Mouse (Mus musculus) heart, postnatal 0 days (tissue): Measurements from ENCODE around the gene Ccdc86. TPM values are rescaled to one million over a fixed set of nuclear protein-coding genes. Genes with fewer than 3 reads are reported as not detected.

Experiments used
- ATAC-seq: fragments of 200-750 bp; cut with Nextera tagmentation; 2 replicates; pipeline ENCODE4 v1.8.0; 2017; ENCODE audit warnings: low read depth, moderate number of reproducible peaks, moderate library complexity; ENCODE audit not compliant: insufficient read depth
- DNase-seq: peaks from one replicate; pipeline ENCODE4 v3.0.0-alpha.2; 2016; ENCODE audit warnings: low spot score
- H3K27ac ChIP-seq: fragments of 300-500 bp; sonication (generic); 2 replicates; pipeline ENCODE4 v1.5.1; 2014; ENCODE audit warnings: low read depth, mild to moderate bottlenecking
- H3K27me3 ChIP-seq: fragments of 300-500 bp; sonication (generic); 2 replicates; pipeline ENCODE4 v1.6.1; 2014; ENCODE audit warnings: low read length, mixed read lengths; ENCODE audit not compliant: control insufficient read depth, insufficient read depth
- H3K36me3 ChIP-seq: fragments of 300-500 bp; sonication (generic); replicated peaks from 2 replicates; pipeline ENCODE4 v1.6.1; 2014; ENCODE audit warnings: low read length, mixed read lengths; ENCODE audit not compliant: control insufficient read depth, insufficient read depth
- H3K4me1 ChIP-seq: fragments of 300-500 bp; sonication (generic); 2 replicates; pipeline ENCODE4 v1.6.1; 2014; ENCODE audit warnings: antibody characterized with exemption; ENCODE audit not compliant: control insufficient read depth, insufficient read depth
- H3K4me2 ChIP-seq: fragments of 300-500 bp; sonication (generic); 2 replicates; pipeline ENCODE4 v1.6.1; 2014; ENCODE audit warnings: low read depth, mild to moderate bottlenecking, low read length, moderate library complexity
- H3K4me3 ChIP-seq: fragments of 300-500 bp; sonication (generic); 2 replicates; pipeline ENCODE4 v1.5.1; 2014; ENCODE audit warnings: low read depth, low read length
- H3K9ac ChIP-seq: fragments of 300-500 bp; sonication (generic); replicated peaks from 2 replicates; pipeline ENCODE4 v1.6.1; 2014; ENCODE audit warnings: low read depth, low read length, mixed read lengths
- H3K9me3 ChIP-seq: fragments of 300-500 bp; sonication (generic); replicated peaks from 2 replicates; pipeline ENCODE4 v1.6.1; 2016; ENCODE audit warnings: low read length; ENCODE audit not compliant: control insufficient read depth
- CTCF ChIP-seq: IDR thresholded peaks from 2 replicates; pipeline ENCODE4 v1.5.1; 2016; ENCODE audit warnings: antibody characterized with exemption, control low read depth, low read depth
- EP300 ChIP-seq: IDR thresholded peaks from 2 replicates; pipeline ENCODE4 v1.6.1; 2016; ENCODE audit warnings: antibody characterized with exemption, low read depth
- WGBS: fragments of 180-500 bp; shearing (Covaris S2); extraction: QIAGEN DNeasy Blood & Tissue Kit; methylation state at CpG from one replicate; pipeline ENCODE4 v1.1.7; 2014; 5-methylcytosine and 5-hydroxymethylcytosine counted together
- polyA plus RNA-seq: library from polyadenylated mRNA; unstranded; fragments of >200 nt; fragmentation: Nextera tagmentation; extraction: Ambion mirVana; gene quantifications from 2 replicates; pipeline ENCODE4 v1.2.1, GENCODE M21; 2015
- total RNA-seq: library from RNA; depleted of rRNA; stranded (reverse); fragments of >200 nt; gene quantifications from 2 replicates; pipeline ENCODE4 v1.2.3, GENCODE M21; 2014; ENCODE audit warnings: low replicate concordance; rRNA removed

Ccdc86 gene
- total and polyA plus RNA-seq, 2 experiments from 2014 or later = 8.7 to 12.4 TPM

GRCm38 (mm10) chr19:10896849-10897248, 52.2 kb downstream of the Ccdc86 start:
- no peaks in the 10 kb centered on the region for H3K27me3 ChIP-seq
- H3K9ac ChIP-seq = peak overlapping the region; percentile 96
- TF ChIP-seq EP300 (no peak), CTCF (no peak)
- peaks cover 43% of the 10 kb centered on the region for H3K36me3 ChIP-seq
- peak overlapping the region; percentile 90 for H3K4me2 ChIP-seq
- ATAC-seq (peak; percentile 25; the same call in 1 of the 2 replicates), DNase-seq (peak; percentile 82)
- H3K4me1 ChIP-seq = peaks cover 32% of the 10 kb centered on the region
- H3K4me3 ChIP-seq = peak overlapping the region; percentile 93
- H3K27ac ChIP-seq = peak overlapping the region; percentile 96
- WGBS = 20% methylated on average over 7 of the region's 7 CpGs
- H3K9me3 ChIP-seq = no peaks in the 10 kb centered on the region

DNA sequence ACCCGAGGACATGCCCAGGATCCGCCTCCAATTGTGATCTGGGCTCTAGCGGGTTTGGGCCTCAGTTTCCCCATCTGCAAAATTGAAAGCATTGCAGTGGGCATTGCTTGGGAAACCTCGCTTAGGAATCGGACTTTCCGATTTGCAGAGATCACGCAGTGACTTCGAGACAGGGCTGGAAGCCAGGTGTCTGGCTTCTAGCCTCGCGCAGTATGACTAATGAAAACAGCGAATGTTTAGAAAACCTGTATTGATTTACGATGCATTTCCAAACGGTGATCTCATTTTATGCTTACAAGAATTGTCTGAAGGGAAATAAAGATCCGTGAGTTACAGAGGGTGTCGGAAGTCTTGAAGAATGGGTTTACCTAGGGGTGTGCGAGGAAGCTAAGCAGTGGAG, 53.4 kb downstream of the Ccdc86 start:
- peak overlapping the region; percentile 93 for H3K4me3 ChIP-seq
- DNase-seq = no peak
- H3K4me1 ChIP-seq = peaks cover 32% of the 10 kb centered on the region
- ATAC-seq = no peak
- H3K27me3 ChIP-seq = no peaks in the 10 kb centered on the region
- peak overlapping the region; percentile 96 for H3K9ac ChIP-seq
- peak overlapping the region; percentile 90 for H3K4me2 ChIP-seq
- TF ChIP-seq CTCF (no peak), EP300 (no peak)
- H3K36me3 ChIP-seq = peaks cover 31% of the 10 kb centered on the region
- peak overlapping the region; percentile 96 for H3K27ac ChIP-seq
- H3K9me3 ChIP-seq = no peaks in the 10 kb centered on the region
- WGBS = 1% methylated on average over 16 of the region's 16 CpGs

DNA sequence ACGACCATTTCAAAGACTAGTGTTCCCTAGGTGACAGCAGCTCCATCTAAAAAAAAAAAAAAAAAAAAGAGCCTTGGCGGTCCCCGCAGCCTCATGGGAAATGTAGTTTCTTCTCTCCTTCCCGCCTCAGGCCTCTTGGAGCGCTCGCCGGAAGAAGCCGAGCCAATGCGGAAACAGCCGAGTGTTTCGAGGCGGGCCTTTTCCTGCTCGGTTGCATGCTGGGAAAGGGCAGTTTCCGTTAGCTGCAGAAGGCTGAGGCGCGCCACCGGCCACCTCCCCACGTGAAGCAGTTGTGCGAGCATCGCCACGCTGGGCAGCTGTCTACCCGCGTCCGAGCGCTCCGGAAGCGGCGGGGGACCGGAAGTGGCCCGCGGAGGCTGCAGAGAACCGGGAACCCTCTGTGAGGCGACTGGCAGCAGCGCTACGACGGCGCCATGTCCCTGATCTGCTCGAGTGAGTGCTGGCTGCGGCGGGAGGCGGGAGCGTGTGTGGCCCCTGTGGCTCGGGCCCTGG, 54.0 kb downstream of the Ccdc86 start, which contains the start of gene Prpf19:
Gene Prpf19, plus strand, starts transcription at position 216 of the 513 bp plus-strand sequence.
- WGBS = under 1% methylated on average over 42 of the region's 43 CpGs
- TF ChIP-seq CTCF (0 out of 2 replicates have a peak, but pooled peaks have one; percentile 5), EP300 (0 out of 2 replicates have a peak, but pooled peaks have one; percentile 43)
- H3K4me3 ChIP-seq = peak within 1 kb of the TSS; percentile 93
- DNase-seq = peak; percentile 99
- peaks cover 25% of the 10 kb centered on the region for H3K4me1 ChIP-seq
- peaks cover 25% of the 10 kb centered on the region for H3K36me3 ChIP-seq
- H3K27ac ChIP-seq = peak within 1 kb of the TSS; percentile 96
- H3K4me2 ChIP-seq = peak within 1 kb of the TSS; percentile 90
- peak within 1 kb of the TSS; percentile 96 for H3K9ac ChIP-seq
- ATAC-seq = peak; percentile 93
- H3K27me3 ChIP-seq = no peaks in the 10 kb centered on the region
- H3K9me3 ChIP-seq = no peaks in the 10 kb centered on the region

DNA sequence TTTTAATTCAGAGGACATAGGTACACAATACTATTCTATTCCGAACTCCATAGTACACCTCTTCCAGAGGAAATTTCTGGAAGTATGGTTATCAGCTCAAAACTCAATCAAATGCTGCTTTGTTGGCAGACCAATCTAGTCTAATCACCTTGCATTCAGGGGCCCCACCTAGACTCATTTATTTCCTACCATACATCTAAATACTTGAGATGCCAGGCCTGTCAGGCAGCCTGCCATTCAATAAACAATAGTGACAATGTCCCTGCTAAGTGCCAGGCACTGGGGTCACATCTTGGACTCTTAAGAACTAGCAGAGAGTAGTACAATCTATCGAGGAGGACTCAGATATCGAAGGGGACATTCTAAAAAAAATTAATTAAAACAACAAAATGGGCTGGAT, 56.9 kb downstream of the Ccdc86 start:
- H3K9ac ChIP-seq = no peak overlapping the region
- no peak overlapping the region for H3K27ac ChIP-seq
- 77% methylated on average over 3 of the region's 3 CpGs for WGBS
- H3K4me1 ChIP-seq = peaks cover 14% of the 10 kb centered on the region
- H3K27me3 ChIP-seq = no peaks in the 10 kb centered on the region
- ATAC-seq = no peak
- no peak overlapping the region for H3K4me3 ChIP-seq
- H3K9me3 ChIP-seq = no peaks in the 10 kb centered on the region
- no peak for TF ChIP-seq CTCF
- TF ChIP-seq EP300 = no peak
- DNase-seq = no peak
- H3K4me2 ChIP-seq = no peak overlapping the region
- no peaks in the 10 kb centered on the region for H3K36me3 ChIP-seq

Other genes starting within 250 kb of the Ccdc86 start
- 3.2 TPM in 1 of 2 replicates, not detected in the other for gene Cd5, start 210.3 kb downstream of the Ccdc86 start, total RNA-seq
- 0.12 and 0.23 TPM in 2 replicates for gene Cd5, start 210.3 kb downstream of the Ccdc86 start, polyA plus RNA-seq
- gene Cd6, start 119.2 kb downstream of the Ccdc86 start, total RNA-seq = 3.6 TPM in 1 of 2 replicates, not detected in the other
- gene Cd6, start 119.2 kb downstream of the Ccdc86 start, polyA plus RNA-seq = not detected in 2 replicates
- 0.46 and 2.7 TPM in 2 replicates for gene Slc15a3, start 109.5 kb downstream of the Ccdc86 start, total RNA-seq
- 0.43 and 0.59 TPM in 2 replicates for gene Slc15a3, start 109.5 kb downstream of the Ccdc86 start, polyA plus RNA-seq
- gene Tmem132a, start 79.3 kb downstream of the Ccdc86 start, total RNA-seq = 69.1 and 71.7 TPM in 2 replicates
- gene Tmem132a, start 79.3 kb downstream of the Ccdc86 start, polyA plus RNA-seq = 19.3 and 19.5 TPM in 2 replicates
- 80.6 and 99.8 TPM in 2 replicates for gene Tmem109, start 67.3 kb downstream of the Ccdc86 start, total RNA-seq
- 85.8 and 90.9 TPM in 2 replicates for gene Tmem109, start 67.3 kb downstream of the Ccdc86 start, polyA plus RNA-seq
- 362 and 463 TPM in 2 replicates for gene Prpf19, start 54.0 kb downstream of the Ccdc86 start, total RNA-seq
- 33.0 and 36.8 TPM in 2 replicates for gene Prpf19, start 54.0 kb downstream of the Ccdc86 start, polyA plus RNA-seq
- gene Zp1, start 28.6 kb downstream of the Ccdc86 start, total RNA-seq = not detected in 2 replicates
- 0.19 TPM in 1 of 2 replicates, not detected in the other for gene Zp1, start 28.6 kb downstream of the Ccdc86 start, polyA plus RNA-seq
- 0.11 and 0.39 TPM in 2 replicates for gene Ptgdr2, start 12.1 kb downstream of the Ccdc86 start, total RNA-seq
- 0.04 and 0.07 TPM in 2 replicates for gene Ptgdr2, start 12.1 kb downstream of the Ccdc86 start, polyA plus RNA-seq
- gene Ms4a10, start 25.4 kb upstream of the Ccdc86 start, total RNA-seq = not detected in 2 replicates
- 0.11 and 0.22 TPM in 2 replicates for gene Ms4a10, start 25.4 kb upstream of the Ccdc86 start, polyA plus RNA-seq
- not detected in 2 replicates for gene Ms4a15, start 44.0 kb upstream of the Ccdc86 start, total RNA-seq
- not detected in 2 replicates for gene Ms4a15, start 44.0 kb upstream of the Ccdc86 start, polyA plus RNA-seq
- gene Ms4a18, start 68.8 kb upstream of the Ccdc86 start, total RNA-seq = not detected in 2 replicates
- not detected in 2 replicates for gene Ms4a18, start 68.8 kb upstream of the Ccdc86 start, polyA plus RNA-seq
- not detected in 2 replicates for gene Ms4a8a, start 131.8 kb upstream of the Ccdc86 start, total RNA-seq
- gene Ms4a8a, start 131.8 kb upstream of the Ccdc86 start, polyA plus RNA-seq = not detected in 2 replicates
- not detected in 2 replicates for gene 1700017D01Rik, start 181.6 kb upstream of the Ccdc86 start, total RNA-seq
- not detected in 2 replicates for gene 1700017D01Rik, start 181.6 kb upstream of the Ccdc86 start, polyA plus RNA-seq
- not detected in 2 replicates for gene 1700025F22Rik, start 216.1 kb upstream of the Ccdc86 start, total RNA-seq
- gene 1700025F22Rik, start 216.1 kb upstream of the Ccdc86 start, polyA plus RNA-seq = not detected in 2 replicates
- not detected in 2 replicates for gene Ms4a13, start 247.5 kb upstream of the Ccdc86 start, total RNA-seq
- gene Ms4a13, start 247.5 kb upstream of the Ccdc86 start, polyA plus RNA-seq = not detected in 2 replicates